Mouse (Mus musculus) adrenal gland, adult 2 months (tissue): Measurements from ENCODE around the gene Shroom1. TPM values are rescaled to one million over a fixed set of nuclear protein-coding genes. Genes with fewer than 3 reads are reported as not detected.
A peak's percentile ranks its signal among the peaks of the same experiment; 100 is the strongest.

Source experiments
- DNase-seq: peaks from one replicate; pipeline ENCODE4 v3.0.0; 2021
- polyA plus RNA-seq: library from polyadenylated mRNA; depleted of rRNA; stranded (reverse); fragments of >200 nt; gene quantifications from 2 replicates; pipeline ENCODE4 v1.2.3, GENCODE M21; 2012
- total RNA-seq, 2 experiments: library from RNA; stranded (reverse); gene quantifications; 2 replicates each; pipeline ENCODE4 v1.2.3; 2021

The Shroom1 gene
- total and polyA plus RNA-seq, 3 experiments = 3.5 to 5.0 (median 3.8) TPM

GRCm38 (mm10) chr11:53479171-53479782 is 22.3 kb downstream of the Shroom1 start:
- no peak for DNase-seq

DNA sequence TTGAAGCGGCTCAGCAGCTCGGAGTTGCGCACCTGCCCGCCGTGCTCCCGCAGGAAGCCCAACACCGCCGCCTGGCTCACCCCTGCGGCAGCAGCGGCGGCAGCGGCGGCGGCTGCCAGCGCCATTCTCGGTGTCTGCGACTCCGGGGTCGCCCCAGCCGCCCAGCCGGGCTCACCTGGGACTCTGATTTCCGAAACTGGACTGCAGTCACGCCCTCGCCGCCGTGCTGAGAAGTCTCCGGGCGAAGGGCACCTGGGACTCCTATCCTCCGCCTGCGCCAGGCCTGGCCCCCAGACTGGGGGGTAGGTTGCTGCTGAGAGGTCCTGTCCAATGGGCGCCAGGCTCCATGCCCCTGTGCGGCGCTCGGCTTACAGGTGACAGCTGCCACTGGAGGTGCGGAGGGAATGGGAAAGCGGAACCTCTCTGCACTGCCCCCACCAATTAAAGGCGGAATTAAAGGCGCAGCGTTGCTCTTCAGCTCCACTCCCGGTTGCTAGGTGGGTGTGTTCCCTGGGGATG is 22.8 kb downstream of the Shroom1 start, which contains the start of the genes Gm9945 and Sowaha:
Gene Gm9945, plus strand, starts transcription at position 384 of the 519 bp plus-strand sequence.
Gene Sowaha, minus strand, starts transcription at position 492 of the 519 bp plus-strand sequence.
- peak; percentile 53 for DNase-seq

DNA sequence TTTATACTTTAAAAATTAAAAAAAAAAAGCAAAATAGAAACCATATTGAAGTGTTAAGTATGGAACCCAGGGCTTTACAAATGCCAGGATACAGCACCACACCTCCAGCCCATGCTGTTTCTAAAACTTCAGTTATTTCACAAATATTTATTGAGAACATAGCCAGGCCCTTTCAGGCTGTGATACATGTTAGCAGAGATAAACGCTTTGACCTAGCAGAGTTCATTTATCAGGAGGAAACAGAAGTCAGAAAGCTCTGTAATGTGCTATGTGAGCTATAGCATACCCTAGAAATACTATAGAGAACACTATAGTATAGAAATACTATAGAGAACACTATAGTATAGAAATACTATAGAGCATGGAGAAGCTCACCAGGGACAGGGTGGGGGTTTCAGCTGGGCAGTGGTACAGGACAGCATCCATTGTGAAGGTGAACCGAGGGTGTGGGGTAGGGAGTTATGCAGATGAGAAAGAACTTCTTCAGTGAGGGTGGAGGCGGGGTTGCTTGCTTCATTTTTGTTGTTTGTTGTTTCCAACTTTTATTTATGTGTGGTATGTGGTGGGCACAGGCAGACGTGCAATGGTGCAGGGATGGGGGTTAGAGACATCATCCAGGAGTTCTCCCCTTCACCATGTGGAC is 24.2 kb downstream of the Shroom1 start:
- DNase-seq = no peak

- DNase-seq = peak; percentile 44
Observed at GRCm38 (mm10) chr11:53483159-53483891, 26.3 kb downstream of the Shroom1 start.

DNA sequence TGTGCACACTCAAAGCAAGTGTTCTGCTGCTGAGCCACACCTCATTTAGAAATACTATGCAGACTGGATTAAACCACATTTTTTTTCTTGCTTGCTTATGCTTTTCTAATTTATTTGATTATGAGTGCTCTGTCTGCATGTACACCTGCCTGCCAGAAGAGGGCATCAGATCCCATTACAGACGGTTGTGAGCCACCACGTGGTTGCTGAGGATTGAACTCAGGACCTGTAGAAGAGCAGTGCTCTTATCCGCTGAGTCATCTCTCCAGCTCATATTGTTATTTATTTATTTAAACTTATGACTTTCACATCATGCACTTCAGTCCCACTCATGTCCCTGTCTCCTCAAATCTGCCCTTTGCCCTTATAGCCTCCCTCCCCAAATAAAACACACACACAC is 28.7 kb downstream of the Shroom1 start:
- DNase-seq = no peak

DNA sequence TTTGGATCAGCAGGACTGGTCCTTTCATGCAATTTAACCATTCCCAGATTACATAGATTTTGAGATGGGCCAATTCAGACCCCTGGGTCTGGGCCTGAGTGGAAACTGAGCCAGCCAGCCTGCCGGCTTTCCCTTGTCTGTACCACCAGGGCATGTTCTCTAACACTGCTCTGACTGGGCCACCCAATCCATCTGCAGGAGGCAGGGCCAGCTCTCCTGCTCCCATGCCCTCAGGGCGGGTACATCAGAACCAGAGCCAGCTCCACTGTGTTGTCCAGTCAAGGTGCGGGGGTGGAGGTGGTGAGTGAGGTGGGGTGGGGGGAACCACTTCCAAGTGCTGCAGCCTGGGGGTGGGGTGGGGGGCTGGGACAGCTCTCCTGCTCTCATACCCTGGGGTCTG is 29.3 kb downstream of the Shroom1 start:
- DNase-seq = no peak

GRCm38 (mm10) chr11:53486822-53487594 is 30.0 kb downstream of the Shroom1 start:
- DNase-seq = peak; percentile 45

DNA sequence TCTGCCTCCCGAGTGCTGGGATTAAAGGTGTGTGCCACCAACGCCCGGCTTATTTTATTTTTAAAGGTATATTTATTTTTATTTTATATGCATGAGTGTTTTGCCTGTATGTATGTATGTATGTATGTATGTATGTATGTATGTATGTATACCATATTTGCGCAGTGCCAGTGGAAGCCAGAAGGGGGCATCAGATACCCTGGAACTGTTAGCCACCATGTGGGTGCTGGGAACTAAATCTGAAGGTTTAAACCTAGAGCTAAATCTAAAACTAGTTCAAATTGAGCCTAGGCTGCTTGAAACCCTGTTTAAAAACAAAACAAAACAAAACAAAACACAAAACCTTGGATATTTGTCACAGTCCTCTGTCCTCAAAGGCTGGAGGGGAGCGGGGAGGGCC is 32.0 kb downstream of the Shroom1 start:
- no peak for DNase-seq

DNA sequence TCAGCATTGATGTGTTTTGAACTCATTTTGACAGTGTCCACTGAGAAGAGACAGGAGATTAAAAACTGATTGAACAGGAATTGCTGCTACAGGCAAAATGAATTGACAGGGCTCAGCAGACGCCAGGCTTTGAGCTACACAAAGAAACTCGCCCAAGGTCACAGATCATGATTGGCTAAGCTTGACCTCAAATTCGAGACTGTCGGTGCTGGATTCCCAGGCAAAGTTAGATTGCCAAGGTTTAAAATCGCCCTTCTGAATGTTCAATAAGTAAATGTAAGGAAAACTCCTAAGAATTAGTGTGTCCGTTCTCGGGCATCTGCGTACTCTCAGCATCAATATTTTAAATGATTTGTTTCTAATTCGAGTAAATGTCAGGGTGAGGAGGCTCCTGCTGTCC is 32.4 kb downstream of the Shroom1 start:
- peak; percentile 49 for DNase-seq

DNA sequence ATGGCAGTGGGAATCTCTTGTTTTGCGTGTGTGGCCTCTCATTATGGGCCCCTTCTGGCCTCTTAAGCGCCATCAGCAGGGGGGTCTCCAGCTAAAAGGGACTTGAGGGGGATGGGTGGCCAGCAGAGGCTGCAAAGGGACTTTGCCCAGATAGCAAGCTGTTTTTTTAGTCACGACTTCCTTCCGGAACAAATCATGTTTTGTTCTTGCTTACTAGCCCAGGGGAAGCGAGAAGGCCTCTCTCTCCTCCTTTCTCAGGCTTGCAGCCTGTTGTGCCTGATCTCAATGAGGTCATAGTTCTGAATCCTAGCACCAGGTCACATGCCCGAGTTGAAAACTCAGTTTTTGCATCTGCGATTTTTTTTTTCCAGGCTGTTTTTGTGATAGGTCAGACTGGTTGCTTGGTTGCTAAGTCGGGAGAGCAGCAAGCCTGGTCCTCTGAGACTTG is 35.0 kb downstream of the Shroom1 start:
- no peak for DNase-seq

DNA sequence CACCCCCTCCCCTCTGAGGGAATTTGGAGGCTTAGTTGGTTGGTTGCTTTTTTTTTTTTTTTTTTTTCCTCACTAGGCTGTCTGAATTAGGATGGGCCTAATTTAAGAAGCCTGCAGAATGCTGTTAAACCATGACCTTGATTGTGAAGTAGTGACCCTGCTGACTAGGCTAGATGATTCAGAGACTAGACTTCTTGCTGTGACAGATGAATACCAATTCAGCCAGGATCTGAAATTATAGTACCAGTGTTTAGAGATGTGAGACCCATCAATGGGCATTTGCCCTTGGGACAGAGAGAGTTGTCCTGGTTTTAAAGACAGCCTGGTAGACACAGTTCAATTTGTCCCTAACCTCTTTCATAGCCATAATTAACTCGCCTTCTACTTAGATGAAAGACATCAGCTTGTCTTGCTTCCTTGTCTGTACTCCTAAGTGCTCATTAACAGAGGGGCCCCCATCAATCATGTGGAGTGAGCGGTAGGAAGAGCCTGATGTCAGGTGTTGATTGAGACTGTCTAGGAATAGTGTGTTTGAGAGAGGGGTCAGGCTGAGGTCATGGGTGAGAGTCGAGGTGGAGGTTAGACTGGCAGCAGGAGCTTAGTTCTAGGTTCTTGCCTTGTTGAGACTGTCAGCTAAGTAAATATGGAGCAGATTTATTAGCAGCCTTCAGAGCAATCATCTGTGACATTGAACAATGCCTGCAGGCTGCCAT is 36.4 kb downstream of the Shroom1 start:
- peak; percentile 55 for DNase-seq

GRCm38 (mm10) chr11:53495417-53495816 is 38.4 kb downstream of the Shroom1 start:
- DNase-seq = no peak

- no peak for DNase-seq
Observed at GRCm38 (mm10) chr11:53496946-53497345, 39.9 kb downstream of the Shroom1 start.

- DNase-seq = no peak
Observed at GRCm38 (mm10) chr11:53500569-53500968, 43.6 kb downstream of the Shroom1 start.

- DNase-seq = no peak
Observed at GRCm38 (mm10) chr11:53502039-53502765, 45.2 kb downstream of the Shroom1 start.

DNA sequence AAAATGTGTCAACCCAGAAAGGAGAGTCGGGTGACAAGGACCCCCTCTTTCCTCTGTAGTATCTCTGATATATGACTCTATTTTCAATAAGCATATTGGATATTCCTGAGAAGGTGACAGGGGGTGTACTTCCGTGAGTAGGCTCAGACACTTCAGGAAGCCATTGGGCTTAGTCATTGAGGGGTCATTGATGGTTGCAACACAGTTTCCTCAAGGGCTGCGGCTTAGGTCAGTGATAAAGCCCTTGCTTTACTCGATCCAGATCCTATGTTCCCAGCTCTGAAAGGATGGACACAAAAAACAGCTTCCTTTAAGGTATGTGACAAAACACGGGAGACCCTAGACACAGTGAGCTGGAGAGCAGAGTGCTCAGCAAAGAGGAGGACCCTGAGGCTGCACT is 46.7 kb downstream of the Shroom1 start:
- no peak for DNase-seq

DNA sequence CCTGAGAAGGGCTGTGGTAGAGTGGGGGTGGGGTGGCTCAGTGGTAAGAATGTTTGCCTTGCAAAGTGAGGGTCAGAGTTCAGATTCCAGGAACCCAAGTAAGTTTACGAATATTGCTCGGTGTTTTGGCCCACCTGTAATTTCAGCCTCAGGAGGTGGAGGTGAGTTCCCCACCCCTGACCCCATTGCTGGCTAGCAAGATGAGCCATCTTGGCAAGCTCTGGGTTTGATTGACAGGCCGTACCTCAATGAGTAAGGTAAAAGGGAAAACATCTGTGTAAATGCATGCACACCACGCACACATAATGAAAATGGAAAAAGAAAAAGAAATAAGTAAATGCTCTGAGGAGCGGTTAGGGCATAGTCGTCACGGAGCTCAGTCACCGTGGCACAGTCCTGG is 47.4 kb downstream of the Shroom1 start:
- DNase-seq = no peak

GRCm38 (mm10) chr11:53505026-53505663 is 48.1 kb downstream of the Shroom1 start:
- DNase-seq = no peak

DNA sequence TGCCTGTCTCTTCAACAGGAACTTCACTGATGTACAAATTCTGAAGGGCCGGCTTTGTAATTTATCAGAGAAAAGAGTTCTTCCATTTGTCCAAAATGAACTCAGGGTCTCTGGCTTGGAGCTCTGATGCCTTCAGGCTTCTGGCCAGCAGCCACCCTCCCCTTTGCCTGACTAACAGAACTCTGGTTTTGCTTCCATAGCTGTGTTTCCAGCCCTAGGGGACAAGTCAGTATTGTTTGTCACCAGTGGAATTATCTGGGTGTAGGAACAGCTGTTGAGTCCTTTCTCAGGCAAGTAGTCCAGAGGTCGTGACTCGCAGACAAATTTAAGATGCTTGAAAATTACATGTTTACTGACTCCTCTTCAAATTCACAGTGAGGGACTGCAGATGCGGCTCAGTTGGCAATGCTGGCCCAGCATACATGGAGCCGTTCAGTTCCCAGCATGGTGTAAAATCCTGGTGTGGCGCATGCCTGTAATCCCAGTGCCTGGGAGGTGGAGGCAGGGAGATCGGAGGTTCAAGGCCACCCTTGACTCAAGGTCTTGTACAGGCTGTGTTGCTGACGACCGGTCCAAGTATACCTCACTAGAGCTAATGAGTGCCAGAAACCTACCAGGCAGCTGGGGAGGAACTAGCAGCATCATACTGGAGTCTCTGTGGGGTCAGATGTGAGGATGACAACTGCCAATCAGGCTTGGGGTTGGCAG is 50.2 kb downstream of the Shroom1 start:
- DNase-seq = no peak
